Mouse (Mus musculus) liver, postnatal 0 days (tissue): ENCODE results near the gene Gm3435. TPM values are rescaled to one million over a fixed set of nuclear protein-coding genes. Genes with fewer than 3 reads are reported as not detected.
"Not testable (repeated sequence)": the region's sequence is repeated elsewhere in the genome, so short reads cannot be mapped to it uniquely, and the experiment has no call there.

Experiments used
- ATAC-seq: fragments of 200-750 bp; cut with Nextera tagmentation; 2 replicates; pipeline ENCODE4 v1.8.0; 2017; ENCODE audit warnings: mild to moderate bottlenecking, moderate library complexity
- DNase-seq: peaks from one replicate; pipeline ENCODE4 v3.0.0-alpha.2; 2016
- H3K27ac ChIP-seq: fragments of 300-500 bp; sonication (generic); 2 replicates; pipeline ENCODE4 v1.5.1; 2014; ENCODE audit warnings: antibody characterized with exemption, moderate library complexity, mild to moderate bottlenecking, low read depth
- H3K27me3 ChIP-seq: fragments of 300-500 bp; sonication (generic); 2 replicates; pipeline ENCODE4 v1.6.1; 2014; ENCODE audit warnings: low read length, control low read depth, mixed read lengths; ENCODE audit not compliant: insufficient read depth
- H3K36me3 ChIP-seq: fragments of 300-500 bp; sonication (generic); replicated peaks from 2 replicates; pipeline ENCODE4 v1.6.1; 2014; ENCODE audit warnings: mild to moderate bottlenecking, control low read depth, low read length, moderate library complexity, mixed read lengths; ENCODE audit not compliant: insufficient read depth
- H3K4me1 ChIP-seq: fragments of 300-500 bp; sonication (generic); 2 replicates; pipeline ENCODE4 v1.6.1; 2014; ENCODE audit warnings: antibody characterized with exemption, mild to moderate bottlenecking, control low read depth; ENCODE audit not compliant: insufficient read depth
- H3K4me2 ChIP-seq: fragments of 300-500 bp; sonication (generic); 2 replicates; pipeline ENCODE4 v1.6.1; 2014; ENCODE audit warnings: low read depth, mild to moderate bottlenecking, low read length, moderate library complexity, mixed read lengths
- H3K4me3 ChIP-seq: fragments of 300-500 bp; sonication (generic); 2 replicates; pipeline ENCODE4 v1.5.1; 2014; ENCODE audit warnings: low read depth, low read length
- H3K9ac ChIP-seq: fragments of 300-500 bp; sonication (generic); replicated peaks from 2 replicates; pipeline ENCODE4 v1.6.1; 2014; ENCODE audit warnings: mild to moderate bottlenecking, moderate library complexity
- H3K9me3 ChIP-seq: fragments of 300-500 bp; sonication (generic); 2 replicates; pipeline ENCODE4 v1.6.1; 2016; ENCODE audit warnings: mild to moderate bottlenecking, control low read depth, low read length, mixed read lengths
- WGBS: fragments of 180-500 bp; shearing (Covaris S2); extraction: QIAGEN DNeasy Blood & Tissue Kit; methylation state at CpG from one replicate; pipeline ENCODE4 v1.1.7; 2014; ENCODE audit not compliant: insufficient replicate concordance; 5-methylcytosine and 5-hydroxymethylcytosine counted together
- polyA plus RNA-seq: library from polyadenylated mRNA; unstranded; fragments of >200 nt; fragmentation: Nextera tagmentation; extraction: Ambion mirVana; gene quantifications from 2 replicates; pipeline ENCODE4 v1.2.1, GENCODE M21; 2015

The Gm3435 gene
- polyA plus RNA-seq, 1 experiment from 2014 or later, result 2.7 TPM

DNA sequence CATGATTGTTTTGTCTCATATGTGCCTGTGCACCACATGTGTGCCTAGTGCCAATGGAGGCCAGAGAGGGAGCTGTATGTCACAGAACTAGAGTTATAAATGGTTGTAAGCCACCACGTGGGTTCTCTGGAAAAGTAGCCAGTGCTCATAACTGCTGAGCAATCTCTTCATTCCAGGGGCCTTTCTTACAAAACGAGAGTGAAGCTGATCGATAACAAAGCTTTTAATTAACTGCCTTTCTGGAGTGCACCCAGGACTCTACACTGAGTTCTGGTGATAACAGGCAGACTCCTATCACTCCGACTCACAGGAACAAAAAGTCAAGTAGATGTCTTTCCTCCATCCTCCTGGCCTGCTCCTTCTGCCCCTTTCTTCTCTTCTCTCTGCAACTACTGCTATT, 21.4 kb downstream of the Gm3435 start:
- H3K4me1 ChIP-seq, H3K9me3 ChIP-seq, H3K36me3 ChIP-seq, H3K27me3 ChIP-seq, H3K27ac ChIP-seq, H3K4me3 ChIP-seq, DNase-seq, H3K9ac ChIP-seq, H3K4me2 ChIP-seq: not testable (repeated sequence)
- no CpG with 5 or more reads among the region's 4 CpGs for WGBS
- peak; percentile 80 for ATAC-seq

DNA sequence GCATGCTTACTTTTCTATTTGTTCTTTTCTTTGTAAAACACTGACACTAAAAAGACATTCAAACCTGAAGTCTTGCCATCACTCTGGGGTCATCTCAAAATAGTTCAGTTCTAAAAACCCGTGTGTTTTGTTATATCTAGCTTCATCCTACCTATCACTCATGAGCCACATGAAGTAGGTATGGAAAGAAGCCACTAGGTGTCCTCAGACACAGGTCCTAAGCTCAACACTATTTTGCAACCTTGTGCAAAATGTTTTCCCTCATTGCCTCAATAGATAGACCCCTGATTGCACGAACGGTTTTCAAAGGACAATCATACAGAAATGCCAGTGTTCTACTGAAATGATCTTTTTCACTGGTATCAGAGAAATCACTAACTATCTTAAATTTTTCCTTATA, 30.5 kb downstream of the Gm3435 start:
- H3K9me3 ChIP-seq, H3K36me3 ChIP-seq, H3K4me1 ChIP-seq, H3K27ac ChIP-seq, H3K4me3 ChIP-seq, H3K4me2 ChIP-seq, H3K9ac ChIP-seq, H3K27me3 ChIP-seq, DNase-seq: not testable (repeated sequence)
- ATAC-seq, result peak; percentile 47
- no CpG with 5 or more reads among the region's 3 CpGs for WGBS

DNA sequence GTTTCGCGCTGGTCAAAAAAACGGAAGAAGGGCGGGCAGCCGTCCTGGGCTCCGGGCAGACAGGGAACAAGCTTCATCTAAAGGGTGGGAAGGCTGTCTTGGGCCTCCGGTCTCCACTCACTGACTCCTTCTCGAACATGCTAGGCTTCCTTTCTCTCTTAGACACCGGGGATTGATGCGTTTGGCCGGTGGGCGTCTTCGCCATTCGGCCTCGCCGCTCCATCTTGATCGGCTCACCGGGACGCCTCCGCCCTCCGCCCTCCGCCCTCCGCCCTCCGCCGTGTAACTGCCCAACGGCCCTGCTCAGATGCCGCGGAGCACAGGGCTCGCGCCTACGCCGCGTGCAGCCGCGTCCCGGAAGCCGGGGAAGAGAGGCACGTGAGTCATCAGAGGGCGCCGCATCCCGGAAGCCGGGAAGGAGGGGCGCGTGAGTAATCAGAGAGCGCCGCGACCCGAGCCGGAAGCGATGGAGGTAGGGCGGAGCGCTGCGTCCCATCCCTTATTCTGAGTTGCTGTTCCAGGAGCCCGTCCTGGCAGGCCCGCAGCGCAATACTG, 31.3 kb downstream of the Gm3435 start, which contains the start of the genes Ermard, Tcte3 and Gm3448:
Gene Ermard, plus strand, starts transcription at position 34 of the 555 bp plus-strand sequence.
Gene Tcte3, minus strand, starts transcription at position 314 of the 555 bp plus-strand sequence.
Gene Gm3448, minus strand, starts transcription at position 363 of the 555 bp plus-strand sequence.
- ATAC-seq, result peak; percentile 97
- H3K4me1 ChIP-seq, H3K27ac ChIP-seq, H3K27me3 ChIP-seq, DNase-seq, H3K9ac ChIP-seq, H3K36me3 ChIP-seq, H3K4me2 ChIP-seq, H3K4me3 ChIP-seq, H3K9me3 ChIP-seq: not testable (repeated sequence)
- 0% methylated on average over 8 of the region's 56 CpGs for WGBS

DNA sequence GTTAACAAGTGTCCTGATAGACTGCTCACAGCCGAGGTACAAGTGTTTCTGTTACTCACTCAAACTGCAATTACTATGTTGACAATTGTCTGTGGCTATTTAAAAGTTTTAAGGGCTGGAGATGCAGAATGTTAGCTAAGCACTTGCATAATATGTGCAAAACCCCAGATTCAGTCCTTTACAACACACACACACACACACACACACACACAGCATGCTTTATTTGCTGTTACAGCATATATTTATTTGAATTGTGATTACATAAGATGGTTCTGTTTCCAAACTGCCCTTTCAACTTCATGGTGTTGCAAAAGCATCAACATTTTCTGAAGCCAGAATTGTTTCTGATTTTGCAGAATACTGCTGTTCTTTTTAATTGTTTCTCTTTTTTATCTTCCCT, 40.4 kb downstream of the Gm3435 start:
- H3K27me3 ChIP-seq, H3K36me3 ChIP-seq, H3K4me2 ChIP-seq, H3K4me3 ChIP-seq, H3K27ac ChIP-seq, H3K4me1 ChIP-seq, H3K9me3 ChIP-seq, H3K9ac ChIP-seq, DNase-seq: not testable (repeated sequence)
- peak; percentile 76 for ATAC-seq
- no CpG with 5 or more reads among the region's 1 CpGs for whole genome bisulfite sequencing

DNA sequence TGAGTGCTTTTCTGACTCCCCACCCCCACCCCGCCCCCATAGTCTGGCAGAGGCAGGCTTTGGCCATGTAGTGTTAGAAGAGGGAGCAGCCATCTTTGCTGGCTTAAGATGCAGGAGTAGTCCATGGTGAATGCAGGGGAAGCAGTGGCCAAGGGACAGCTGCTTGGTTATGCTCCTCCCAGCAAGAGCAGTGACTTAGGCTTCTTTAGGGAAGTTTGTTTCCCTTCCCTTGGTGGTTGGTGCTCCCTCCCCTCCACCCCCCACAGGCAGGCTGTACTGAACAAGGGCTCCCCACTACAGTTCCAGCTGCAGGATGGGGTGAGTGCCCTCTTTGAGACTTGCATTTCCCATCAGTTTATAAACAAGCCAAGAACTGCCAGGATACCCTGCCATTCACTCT, 42.8 kb downstream of the Gm3435 start:
- H3K27me3 ChIP-seq, ATAC-seq, H3K9me3 ChIP-seq, H3K4me3 ChIP-seq, H3K4me2 ChIP-seq, H3K4me1 ChIP-seq, DNase-seq, H3K9ac ChIP-seq, H3K27ac ChIP-seq: not testable (repeated sequence)
- H3K36me3 ChIP-seq, result peaks cover 10% of the 10 kb centered on the region
- 78% methylated on average over 1 of the region's 1 CpGs for WGBS

DNA sequence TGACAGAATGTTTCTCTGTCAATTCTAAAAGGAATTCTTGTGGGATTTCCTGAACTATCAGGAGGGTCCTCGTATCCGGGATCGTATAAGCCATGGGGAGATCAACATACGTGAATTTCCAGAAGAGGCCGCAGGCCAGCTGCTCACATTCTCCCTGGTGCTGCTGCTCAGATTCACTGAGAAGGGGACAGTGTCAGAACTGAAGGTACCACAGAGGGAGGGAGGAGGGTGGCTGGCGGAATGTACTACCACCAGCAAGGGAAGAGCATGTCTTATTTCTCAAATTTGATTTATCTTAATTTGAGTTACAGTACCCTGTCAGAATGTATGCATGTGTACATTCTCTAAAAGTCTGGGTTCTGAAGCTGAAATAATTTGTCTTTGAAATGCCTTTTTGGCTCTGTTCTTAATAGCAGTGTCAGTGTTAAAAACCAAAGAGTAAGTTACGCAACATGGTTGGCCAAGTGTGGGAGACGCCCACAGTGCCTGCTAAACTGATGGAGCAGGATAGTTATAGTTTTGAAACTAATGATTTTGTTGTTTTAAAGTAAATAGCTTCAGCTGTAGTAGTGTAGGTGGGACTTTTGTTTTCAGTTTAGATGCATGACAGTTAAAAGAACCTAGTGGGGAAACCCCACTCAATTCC, 43.3 kb downstream of the Gm3435 start:
- not testable (repeated sequence) for H3K27ac ChIP-seq, H3K9me3 ChIP-seq, H3K4me3 ChIP-seq, DNase-seq, H3K9ac ChIP-seq, H3K4me1 ChIP-seq, H3K27me3 ChIP-seq, H3K4me2 ChIP-seq
- WGBS, result 87% methylated on average over 5 of the region's 8 CpGs
- H3K36me3 ChIP-seq, result peaks cover 11% of the 10 kb centered on the region
- ATAC-seq, result peak; percentile 72

DNA sequence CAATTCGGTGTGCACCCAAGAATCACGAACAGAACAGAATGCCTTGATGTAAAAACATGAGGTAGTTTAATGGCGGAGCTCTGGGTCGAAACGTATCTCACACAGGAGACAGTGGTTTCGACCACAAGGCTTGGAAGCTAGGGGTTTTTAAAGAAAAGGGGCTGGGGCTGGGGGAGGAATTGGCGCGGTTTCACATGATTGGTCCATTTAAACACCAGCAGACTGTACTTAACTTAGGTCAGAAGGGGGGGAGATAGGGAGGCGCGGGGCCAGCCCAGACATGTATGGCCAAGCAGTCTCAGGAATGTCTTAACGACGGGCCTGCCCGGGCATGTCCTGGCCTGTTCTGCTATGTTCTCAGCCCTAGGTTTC, 43.8 kb downstream of the Gm3435 start:
- H3K27me3 ChIP-seq, H3K4me2 ChIP-seq, H3K9me3 ChIP-seq, DNase-seq, H3K4me3 ChIP-seq, H3K4me1 ChIP-seq, H3K27ac ChIP-seq, ATAC-seq, H3K9ac ChIP-seq: not testable (repeated sequence)
- WGBS, result 88% methylated on average over 12 of the region's 13 CpGs
- peaks cover 14% of the 10 kb centered on the region for H3K36me3 ChIP-seq
